Mouse (Mus musculus) layer of hippocampus, adult 18-20 months (tissue): Measurements from ENCODE around the gene Lyrm7. TPM values are rescaled to one million over a fixed set of nuclear protein-coding genes. Genes with fewer than 3 reads are reported as not detected.

Source experiments
- DNase-seq, 2 experiments: peaks; one replicate each; pipeline ENCODE4 v3.0.0; 2022; ENCODE audit warnings: low spot score in 2 of 2
- total RNA-seq, 2 experiments: library from RNA; stranded (reverse); gene quantifications; 2 replicates each; pipeline ENCODE4 v1.2.3; 2021

The Lyrm7 gene
- total RNA-seq, 2 experiments from 2014 or later, result 29.5 to 35.5 TPM

- DNase-seq, result no peak
Observed at GRCm38 (mm10) chr11:54806891-54807290, 53.8 kb downstream of the Lyrm7 start.

GRCm38 (mm10) chr11:54805196-54805595 is 55.5 kb downstream of the Lyrm7 start:
- peak; percentile 84 to 95 for DNase-seq

GRCm38 (mm10) chr11:54802621-54803020 is 58.1 kb downstream of the Lyrm7 start:
- no peak for DNase-seq

GRCm38 (mm10) chr11:54801791-54802558 is 58.7 kb downstream of the Lyrm7 start:
- DNase-seq, result no peak

GRCm38 (mm10) chr11:54796551-54796950 is 64.2 kb downstream of the Lyrm7 start:
- DNase-seq, result no peak

GRCm38 (mm10) chr11:54794678-54795077 is 66.0 kb downstream of the Lyrm7 start:
- no peak for DNase-seq

- DNase-seq, result no peak
Observed at GRCm38 (mm10) chr11:54793173-54793572, 67.5 kb downstream of the Lyrm7 start.

- DNase-seq, result no peak
Observed at GRCm38 (mm10) chr11:54791458-54791857, 69.3 kb downstream of the Lyrm7 start.

GRCm38 (mm10) chr11:54787488-54788474 is 72.9 kb downstream of the Lyrm7 start, which contains the start of gene Cdc42se2:
Gene Cdc42se2, minus strand, starts transcription at chr11:54787675.
- peak; percentile 96 for DNase-seq

- DNase-seq, result peak; percentile 30 to 52
Observed at GRCm38 (mm10) chr11:54786858-54787487, 73.7 kb downstream of the Lyrm7 start.

GRCm38 (mm10) chr11:54785566-54785965 is 75.2 kb downstream of the Lyrm7 start:
- DNase-seq, result no peak

GRCm38 (mm10) chr11:54784436-54784835 is 76.3 kb downstream of the Lyrm7 start:
- DNase-seq, result no peak

GRCm38 (mm10) chr11:54782253-54782652 is 78.5 kb downstream of the Lyrm7 start:
- no peak for DNase-seq

GRCm38 (mm10) chr11:54779946-54780345 is 80.8 kb downstream of the Lyrm7 start:
- no peak for DNase-seq

- DNase-seq, result no peak
Observed at GRCm38 (mm10) chr11:54778131-54778844, 82.4 kb downstream of the Lyrm7 start.

GRCm38 (mm10) chr11:54777387-54778130 is 83.2 kb downstream of the Lyrm7 start:
- no peak for DNase-seq
